Mouse (Mus musculus) B cell, adult 62 days (primary cell): ENCODE results near the gene Taf11. TPM values are rescaled to one million over a fixed set of nuclear protein-coding genes. Genes with fewer than 3 reads are reported as not detected.

Experiments
- total RNA-seq: library from RNA; stranded (reverse); gene quantifications from 4 replicates; pipeline ENCODE4 v1.2.4, GENCODE M21; 2023

Gene Taf11
- total RNA-seq: 34.7 to 54.1 TPM (median 42.4 TPM) in 4 replicates

GRCm38 (mm10) chr17:27909622-27910500, at the start of gene Taf11:
TSS of gene Taf11 (minus strand) at chr17:27909844.

GRCm38 (mm10) chr17:27908888-27909621, 589 bp downstream of the Taf11 start, which contains the start of gene Anks1:
TSS of gene Anks1 (plus strand) at chr17:27909306.

GRCm38 (mm10) chr17:27856265-27856797, 53.3 kb downstream of the Taf11 start, which contains the start of gene Uhrf1bp1:
TSS of gene Uhrf1bp1 (plus strand) at chr17:27856441.

Other genes starting within 250 kb of the Taf11 start
- gene Spdef, start 180.9 kb downstream of the Taf11 start, total RNA-seq: 1.4 TPM in 1 of 4 replicates, not detected in the others
- gene D17Wsu92e, start 89.2 kb downstream of the Taf11 start, total RNA-seq: 72.2 to 81.2 TPM (median 77.5 TPM) in 4 replicates
- 67.1 to 82.7 TPM (median 70.3 TPM) in 4 replicates for gene Snrpc, start 71.7 kb downstream of the Taf11 start, total RNA-seq
- gene Uhrf1bp1, start 53.4 kb downstream of the Taf11 start, total RNA-seq: 4.9 to 6.5 TPM (median 5.6 TPM) in 4 replicates
- 34.3 to 44.8 TPM (median 37.8 TPM) in 4 replicates for gene Anks1, start 538 bp downstream of the Taf11 start, total RNA-seq
- 7.1 to 10.2 TPM (median 8.4 TPM) in 4 replicates for gene Tcp11, start 170.8 kb upstream of the Taf11 start, total RNA-seq
- gene Scube3, start 232.3 kb upstream of the Taf11 start, total RNA-seq: not detected in 4 replicates